Mouse (Mus musculus): ENCODE data around the gene Arhgdib.

DNA sequence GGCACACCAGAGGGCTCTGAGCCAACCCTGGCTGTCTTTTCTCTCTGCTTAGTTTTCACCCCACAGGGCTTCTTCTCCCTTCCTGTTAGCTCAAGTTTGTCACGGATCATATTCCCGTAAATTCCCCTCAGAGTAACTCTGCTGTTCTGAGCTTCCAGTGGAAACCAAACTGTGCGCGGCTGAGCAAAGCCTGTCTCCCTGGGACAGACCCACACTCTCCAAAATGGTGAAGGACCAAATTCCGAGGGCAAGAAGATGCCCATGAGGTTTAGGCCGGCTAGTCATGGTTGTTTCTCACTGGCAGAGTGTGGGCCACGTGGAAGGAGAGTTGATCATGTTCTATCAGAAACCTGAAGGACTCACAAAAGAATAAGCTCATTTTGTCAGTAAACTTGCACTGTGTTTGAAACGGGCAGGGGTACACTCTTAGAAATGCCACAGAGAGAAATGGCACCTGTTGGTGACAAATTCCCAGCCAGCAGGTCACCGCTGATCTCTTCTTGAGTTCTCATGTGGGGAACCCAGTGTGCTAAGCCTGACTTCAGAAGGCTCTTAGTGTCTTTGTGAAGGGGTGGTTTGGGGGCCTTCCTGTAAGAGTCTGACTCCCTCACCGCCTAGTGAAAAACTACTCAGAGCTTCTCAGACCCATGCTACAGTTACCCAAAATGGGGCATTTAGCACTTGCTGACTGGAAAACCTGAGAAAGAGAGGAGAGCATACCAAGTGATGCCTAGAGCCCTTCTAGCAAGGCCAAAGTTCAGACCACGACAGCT is 1.3 kb downstream of the Arhgdib start:
- no peak for TF ChIP-seq CTCF (IDR thresholded peaks at IDR 0.05; ENCODE audit: borderline replicate concordance, insufficient read depth, low read depth, low read length)
- no peak for TF ChIP-seq POLR2A (IDR thresholded peaks at IDR 0.05; ENCODE audit: borderline replicate concordance, insufficient read depth, low read length)
